Mouse (Mus musculus) c-Kit-positive CD71-positive TER-119-negative erythroid progenitor cells, embryonic 14.5 days (primary cell): ENCODE data around the gene Fam160b1.

Experiments
- DNase-seq: peaks from one replicate; pipeline ENCODE4 v3.0.0-alpha.2; 2013; ENCODE audit warnings: low read depth

Gene Fam160b1

DNA sequence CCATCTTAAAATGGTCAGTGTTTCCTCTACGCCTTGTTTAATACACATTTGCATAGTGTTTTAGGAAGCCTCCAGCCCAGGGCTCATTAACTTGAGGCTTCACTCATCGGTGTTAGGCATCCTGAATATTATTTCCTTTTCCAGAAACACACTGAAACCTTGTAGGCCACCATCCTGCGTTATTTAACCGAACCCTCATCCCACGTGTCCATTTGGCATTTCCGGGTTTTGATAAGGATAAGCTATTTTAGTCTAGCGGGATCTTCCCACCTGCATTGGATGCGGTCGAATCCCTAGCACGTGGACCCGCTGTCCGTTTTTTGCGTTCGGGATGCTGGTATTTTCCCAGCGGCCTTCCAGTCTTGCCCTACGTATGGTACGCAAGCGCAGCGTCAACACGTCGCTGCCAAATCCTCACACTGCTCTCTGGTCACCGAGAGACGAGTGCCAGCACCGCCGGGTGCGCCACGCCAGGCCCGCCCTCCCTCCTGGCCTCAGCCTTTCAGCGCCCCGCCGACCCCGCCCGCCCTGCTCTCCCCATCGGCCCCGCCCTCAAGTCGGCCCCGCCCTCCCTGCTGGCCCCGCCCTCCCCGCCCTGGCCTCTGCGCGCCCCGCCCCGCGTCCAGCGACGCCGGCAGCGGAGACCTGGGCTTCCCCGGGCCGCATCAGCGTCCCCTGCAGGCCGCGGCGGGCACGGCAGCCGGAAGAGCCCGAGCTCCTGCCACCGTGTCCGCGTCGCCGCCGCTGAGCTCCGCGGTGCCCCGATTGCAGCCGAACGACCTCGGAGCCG, at the start of gene Fam160b1:
Gene Fam160b1, plus strand, starts transcription at position 340 of the 790 bp plus-strand sequence.
- peak; percentile 84 for DNase-seq

DNA sequence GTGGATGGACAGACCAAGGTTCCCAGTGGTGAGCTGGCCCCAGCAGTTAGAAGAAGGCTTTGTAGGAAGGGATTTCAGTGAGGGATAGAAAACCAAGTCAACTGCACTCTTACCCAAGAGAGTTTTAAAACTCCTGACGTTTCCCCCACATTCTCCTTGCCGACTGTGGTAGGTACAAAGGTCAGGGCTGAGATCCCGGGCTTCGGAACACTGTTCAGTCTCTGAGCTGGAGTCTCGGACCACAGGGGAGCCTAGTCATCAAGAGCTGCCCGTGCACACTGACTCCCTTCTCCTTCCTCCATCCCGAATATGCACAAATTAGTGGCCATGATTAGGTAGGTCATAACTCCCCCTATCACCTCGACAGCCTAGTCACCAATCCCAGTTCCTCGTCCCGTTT, 47.3 kb upstream of the Fam160b1 start:
- DNase-seq: no peak

DNA sequence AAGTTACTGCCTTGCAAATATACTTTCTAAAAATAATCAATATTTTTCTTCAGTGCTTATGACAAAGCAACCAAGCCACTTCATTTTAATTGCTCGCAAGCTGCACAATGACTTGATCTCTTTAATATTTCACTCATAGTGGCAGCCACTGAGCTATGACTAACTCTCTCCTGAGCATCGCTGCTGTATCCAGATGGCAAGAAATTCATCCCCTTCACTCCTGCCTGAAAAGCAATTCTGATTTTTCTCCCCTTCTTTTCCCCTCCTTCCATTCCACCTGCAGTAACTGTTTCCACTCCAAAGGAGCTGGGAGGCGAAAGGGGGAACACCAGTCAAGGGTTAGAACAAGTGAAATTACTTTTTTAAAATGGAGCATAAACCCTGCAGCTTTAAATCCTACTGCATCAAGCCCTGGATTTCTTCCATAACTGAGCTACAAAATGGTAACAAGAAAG, 46.6 kb upstream of the Fam160b1 start:
- no peak for DNase-seq

DNA sequence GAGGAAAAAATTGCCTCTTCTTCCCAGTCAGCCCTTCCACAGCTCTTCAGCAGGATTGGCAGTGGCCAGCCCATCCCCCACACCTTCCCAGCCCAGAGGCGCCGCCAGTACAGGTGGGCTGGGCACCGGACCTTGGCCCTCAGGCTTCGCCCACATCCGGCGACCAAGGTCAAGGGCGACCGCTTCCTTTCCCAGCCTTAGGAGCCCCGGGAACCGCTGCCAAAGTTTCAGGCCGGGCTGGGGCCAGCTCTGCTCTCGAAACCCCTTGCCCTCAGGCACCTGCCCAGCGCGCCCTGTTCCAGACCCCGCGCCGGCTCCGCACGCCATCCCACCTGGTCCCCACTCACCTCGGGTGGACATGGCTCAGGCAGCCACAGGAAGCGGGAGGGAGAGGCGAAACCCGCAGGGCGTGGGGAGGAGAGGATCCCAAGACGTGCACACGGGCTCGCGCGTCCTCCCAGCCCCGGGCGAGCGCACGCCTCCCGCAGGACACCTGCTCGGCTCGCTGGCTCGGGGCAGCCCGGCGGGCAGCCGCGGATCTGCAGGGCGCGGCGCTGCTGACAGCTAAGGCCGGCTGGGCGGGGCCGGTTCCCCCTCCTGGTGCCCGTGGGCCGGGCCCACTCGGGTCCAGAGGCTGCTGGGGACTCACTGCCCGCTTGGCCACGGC, 46.0 kb upstream of the Fam160b1 start, which contains the start of gene Ablim1:
Gene Ablim1, minus strand, starts transcription at position 574 of the 667 bp plus-strand sequence.
- no peak for DNase-seq

DNA sequence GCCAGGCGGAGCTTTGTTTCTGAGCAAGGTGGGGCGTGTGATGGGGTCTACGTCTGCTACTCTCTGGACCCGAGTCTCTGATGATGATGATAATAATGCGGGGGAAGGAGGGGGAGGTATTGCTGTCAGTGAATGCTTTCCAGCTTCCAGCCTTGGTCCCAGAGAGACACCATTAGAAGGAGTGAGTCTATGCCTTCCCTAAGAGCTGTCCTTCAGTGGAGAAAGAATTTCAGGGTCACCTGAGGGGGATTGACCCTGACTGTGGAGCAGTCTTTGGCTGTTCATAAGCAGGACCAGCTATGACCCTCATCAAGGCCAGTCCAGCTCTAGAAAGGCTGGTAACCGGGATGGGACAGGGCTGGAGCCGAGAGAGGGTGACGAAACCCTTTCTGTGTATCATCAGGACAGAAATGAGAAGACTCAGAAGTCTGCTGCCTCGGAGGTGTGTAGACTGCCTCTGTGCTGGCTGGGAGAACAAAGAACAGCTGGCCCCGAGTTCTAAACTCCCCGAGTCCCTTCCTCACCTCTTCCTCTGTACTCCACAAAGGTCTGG, 45.4 kb upstream of the Fam160b1 start:
- no peak for DNase-seq

DNA sequence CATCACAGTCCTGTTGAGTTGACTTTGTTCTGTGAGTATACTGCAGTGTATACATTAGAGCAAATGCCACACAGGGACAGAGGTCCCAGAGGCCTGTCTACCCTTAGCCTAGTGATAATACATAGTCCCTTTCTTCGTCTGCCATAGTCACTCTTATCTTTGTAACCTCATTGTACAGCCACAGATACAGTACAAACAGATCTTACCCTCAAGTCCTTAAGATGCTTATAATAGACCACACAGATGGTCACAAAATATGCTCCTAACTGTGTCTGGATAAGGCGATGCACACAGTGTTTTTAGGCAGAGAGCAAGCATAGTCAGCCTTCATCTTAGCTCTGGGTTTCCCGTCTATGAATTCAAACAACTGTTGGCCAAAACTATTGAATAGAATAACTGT, 43.9 kb upstream of the Fam160b1 start:
- DNase-seq: no peak

DNA sequence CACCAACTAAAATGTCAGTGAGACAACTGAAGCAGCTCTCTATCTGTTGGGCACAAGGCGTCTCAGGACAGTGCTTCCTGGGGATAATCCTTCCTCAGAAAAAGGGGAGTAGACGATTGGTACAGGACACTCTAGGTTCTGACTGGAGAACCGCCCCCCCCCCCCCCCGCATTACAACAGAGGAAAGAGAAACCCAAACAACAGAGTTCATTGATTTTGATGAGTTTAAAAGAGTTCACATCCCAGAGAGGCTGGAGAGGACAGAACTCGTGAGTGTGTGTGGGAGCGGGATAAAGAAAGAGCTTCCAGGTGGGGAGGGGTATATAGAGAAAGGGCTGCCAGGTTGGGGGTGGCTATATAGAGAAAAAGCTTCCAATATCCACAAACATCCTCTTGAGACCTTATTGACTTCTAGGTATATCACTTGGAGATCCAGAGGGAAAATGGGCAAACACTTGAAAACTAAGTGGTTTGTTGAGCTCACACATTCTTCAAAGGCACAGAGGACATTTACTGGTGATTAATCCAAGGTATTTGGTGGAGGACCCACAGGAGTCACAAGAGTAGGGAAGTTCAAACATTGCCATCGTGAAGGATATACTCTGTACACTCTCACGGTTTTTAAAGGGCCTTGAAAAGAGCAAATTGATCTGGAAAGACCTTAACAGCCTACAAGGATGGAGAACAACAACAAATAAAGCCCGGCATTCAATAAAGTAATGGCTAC, 39.7 kb upstream of the Fam160b1 start:
- no peak for DNase-seq

DNA sequence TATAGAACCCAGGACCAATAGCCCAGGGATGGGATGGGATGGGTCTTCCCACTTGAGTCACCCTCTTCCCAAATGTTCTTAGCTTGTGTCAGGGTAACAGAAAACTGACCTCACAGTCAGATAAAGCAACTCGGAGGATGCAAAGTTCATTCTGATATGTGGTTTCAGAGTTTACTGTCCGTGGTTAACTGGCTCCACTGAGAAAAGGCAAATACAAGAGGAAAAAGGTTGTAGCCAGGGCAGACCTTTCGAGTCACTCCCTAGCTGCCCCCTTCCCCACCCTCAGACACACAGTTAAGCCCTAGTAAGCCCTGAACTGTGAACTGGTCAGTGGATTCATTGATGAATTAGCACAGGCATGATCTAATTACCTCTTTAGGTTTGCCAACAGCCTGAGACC, 38.6 kb upstream of the Fam160b1 start:
- no peak for DNase-seq

DNA sequence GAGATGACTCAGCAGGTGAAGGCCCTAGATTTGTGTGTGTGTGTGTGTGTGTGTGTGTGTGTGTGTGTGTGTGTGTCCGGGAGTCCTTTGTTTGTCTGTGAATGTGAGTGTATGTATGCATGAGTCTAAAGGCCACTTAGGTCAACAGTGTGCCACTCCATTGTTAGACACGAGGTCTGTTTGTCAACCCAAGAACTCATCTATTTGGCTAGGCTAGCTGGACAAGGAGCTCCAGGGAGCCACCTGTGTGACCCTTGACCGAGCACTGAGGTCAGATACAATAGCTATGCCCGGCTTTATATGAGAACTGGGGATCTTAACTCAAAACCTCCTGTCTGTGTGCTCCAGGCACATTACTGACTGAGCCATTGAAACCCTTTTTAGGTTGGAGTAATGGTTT, 38.0 kb upstream of the Fam160b1 start:
- DNase-seq: no peak

DNA sequence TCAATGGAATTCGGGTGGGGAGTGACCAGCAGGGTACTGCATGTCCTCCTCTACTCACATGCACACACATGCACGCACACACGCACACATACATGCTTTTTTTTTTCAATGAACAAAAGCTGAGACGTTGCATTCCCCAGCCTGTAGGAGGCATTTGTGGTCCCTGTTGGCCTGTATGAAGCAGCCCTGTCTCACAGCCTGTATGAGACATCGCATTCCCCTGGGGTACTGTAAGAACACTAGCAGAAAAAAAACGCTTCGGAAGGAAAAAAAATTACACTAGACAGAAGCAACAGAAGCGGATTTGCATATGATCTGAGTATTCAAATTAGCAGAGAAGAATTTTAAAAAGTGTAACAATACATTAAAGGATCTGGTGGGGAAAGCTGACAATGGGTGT, 37.4 kb upstream of the Fam160b1 start:
- no peak for DNase-seq

DNA sequence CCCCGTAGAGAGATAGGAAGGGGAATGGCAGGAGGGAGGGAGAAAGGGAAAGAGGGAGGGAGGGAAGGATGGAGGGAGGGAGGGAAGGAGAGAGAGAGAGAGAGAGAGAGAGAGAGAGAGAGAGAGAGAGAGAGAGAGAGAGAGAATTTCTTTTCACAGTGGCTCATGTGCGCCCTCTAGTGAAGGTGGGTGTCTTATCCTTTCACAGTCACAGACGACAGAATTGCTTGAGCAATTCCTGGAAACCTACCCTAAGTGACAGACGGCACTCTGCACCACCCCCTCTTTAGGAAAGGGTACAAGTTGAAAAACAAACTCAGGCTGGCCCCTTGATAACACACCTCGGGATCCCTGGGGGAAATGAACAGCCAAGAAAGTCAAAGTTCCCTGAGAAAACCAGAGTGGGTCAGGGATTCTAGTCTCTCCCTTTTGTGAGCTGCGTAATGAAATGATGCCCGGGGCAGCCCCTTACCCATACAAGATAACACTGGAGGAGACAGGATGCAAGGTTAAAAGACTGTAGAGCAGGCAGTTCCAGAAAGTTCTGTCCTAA, 34.7 kb upstream of the Fam160b1 start:
- peak; percentile 24 for DNase-seq

DNA sequence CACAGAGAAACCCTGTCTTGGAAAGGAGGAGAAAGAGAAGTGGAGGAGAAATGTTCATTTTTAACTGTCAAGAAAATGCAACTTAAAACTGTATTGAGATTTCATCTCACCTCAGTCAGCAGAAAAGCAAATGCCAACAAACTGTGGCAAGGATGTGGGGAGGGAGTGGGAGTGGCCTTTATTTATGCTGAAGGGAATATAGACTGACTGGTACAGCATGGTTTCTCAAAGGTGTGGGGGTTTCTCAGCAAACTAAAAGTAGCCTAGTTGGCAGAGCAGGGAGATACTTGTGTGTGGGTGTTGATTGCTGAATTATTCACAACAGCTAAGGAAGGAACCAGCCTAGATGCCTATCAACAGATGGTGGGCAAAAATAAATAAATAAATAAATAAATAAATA, 32.8 kb upstream of the Fam160b1 start:
- no peak for DNase-seq

DNA sequence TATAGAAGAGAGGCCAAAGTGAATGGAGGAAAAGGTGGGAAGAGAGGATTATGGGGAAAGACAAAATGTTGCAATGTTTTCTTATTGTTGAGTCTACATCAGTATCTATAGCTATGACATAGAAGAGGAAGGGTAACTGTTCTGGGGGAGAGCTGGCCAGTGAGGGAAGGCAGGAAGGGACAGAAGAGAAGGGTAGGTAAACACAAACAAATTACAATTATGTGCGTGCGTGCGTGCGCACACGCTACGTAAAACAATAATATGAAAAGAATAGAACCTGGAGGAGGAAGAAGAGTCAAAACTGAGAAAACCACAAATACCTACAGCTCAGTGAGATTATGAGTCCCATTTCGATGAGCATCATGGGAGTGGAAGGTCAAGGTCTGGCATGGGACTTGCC, 32.2 kb upstream of the Fam160b1 start:
- no peak for DNase-seq

DNA sequence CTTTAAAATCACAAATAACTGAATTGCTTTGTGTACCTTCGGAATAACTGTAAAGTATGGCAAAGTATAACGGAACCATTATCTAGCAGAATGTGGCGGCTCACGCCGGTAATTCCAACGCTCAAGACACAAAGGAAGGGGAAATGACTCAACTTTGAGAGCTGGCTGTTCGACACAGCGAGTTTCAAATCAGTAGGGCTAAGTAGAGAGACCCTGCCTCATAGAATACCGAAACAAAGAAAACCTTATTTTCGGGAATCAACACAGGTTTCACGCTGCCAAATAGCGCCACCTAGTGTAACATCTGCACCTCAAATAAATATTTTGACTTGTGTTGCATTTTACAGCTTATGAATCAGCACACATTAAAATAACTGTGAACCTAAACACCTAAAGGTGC, 31.7 kb upstream of the Fam160b1 start:
- DNase-seq: peak; percentile 30

DNA sequence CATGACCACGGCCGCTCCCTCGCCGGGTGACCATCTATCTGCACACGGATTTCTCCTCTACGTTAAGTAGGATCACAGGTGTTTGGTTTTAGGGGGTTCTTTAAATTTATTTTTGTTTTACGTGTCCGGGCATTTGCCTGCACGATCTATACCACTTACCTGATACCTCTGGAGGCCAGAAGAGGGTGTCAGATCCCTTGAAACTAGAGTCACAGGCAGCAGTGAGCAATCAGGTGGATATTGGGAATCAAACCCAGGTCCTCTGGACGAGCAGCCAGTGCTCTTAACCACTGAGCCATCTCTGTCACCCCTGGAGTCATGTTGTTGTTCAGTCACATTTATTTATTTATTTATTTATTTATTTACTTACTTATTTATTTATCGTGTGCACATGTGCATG, 30.2 kb upstream of the Fam160b1 start:
- DNase-seq: no peak

DNA sequence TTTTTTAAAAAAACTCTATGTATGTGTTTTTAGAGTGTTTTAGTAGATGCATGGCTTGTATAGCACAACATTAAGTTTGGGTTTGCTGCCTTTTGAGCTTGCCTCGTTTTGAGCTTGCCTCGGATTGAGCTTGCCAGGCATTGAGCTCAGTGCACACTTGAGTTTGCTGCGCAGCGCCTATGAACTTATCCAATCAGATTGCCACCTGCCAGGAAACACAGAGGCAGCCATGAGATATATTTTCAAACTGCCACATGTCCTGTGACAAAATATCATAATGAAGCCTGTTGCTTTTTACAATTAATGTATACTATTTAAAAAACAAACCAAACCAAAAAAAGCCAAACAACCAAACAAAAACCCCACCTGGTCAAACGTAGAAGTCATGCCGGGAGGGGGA, 29.2 kb upstream of the Fam160b1 start:
- no peak for DNase-seq

DNA sequence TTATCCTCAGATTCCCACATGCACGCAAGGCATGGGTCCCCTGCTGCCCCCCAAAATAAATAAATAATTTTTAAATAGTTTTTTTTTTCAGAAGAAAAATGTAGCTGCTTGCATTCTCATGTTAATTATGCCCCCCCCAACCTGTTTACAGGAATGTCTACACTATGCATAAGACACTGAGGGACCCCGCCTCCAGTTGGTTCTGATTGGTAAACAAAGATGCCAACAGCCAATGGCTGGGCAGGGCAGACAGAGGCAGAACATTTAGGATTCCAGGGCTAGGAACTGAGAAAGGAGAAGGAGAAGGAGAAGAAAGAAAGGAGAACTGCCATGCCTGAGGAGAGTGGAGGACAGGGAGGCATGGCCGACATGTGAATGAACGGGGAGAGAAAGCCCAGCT, 27.1 kb upstream of the Fam160b1 start:
- no peak for DNase-seq

DNA sequence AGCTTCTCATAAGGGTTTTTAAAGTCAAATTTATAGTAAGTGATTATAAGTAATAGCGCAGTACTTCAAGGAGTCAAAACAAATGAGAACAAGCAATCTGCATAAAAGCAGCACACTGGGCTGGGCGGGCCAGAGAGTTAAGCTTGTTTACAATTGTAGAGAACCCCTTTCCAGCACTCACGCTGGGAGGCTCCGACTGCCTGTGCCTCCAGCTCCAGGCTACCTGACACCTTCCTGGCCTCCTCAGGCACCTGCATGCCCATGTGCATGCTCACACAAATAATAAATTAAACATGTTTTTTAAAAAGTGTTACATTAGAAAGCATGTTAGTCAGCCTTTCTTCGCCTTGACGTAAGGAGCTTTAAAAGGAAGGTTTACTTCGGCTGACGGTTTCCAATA, 25.3 kb upstream of the Fam160b1 start:
- no peak for DNase-seq

DNA sequence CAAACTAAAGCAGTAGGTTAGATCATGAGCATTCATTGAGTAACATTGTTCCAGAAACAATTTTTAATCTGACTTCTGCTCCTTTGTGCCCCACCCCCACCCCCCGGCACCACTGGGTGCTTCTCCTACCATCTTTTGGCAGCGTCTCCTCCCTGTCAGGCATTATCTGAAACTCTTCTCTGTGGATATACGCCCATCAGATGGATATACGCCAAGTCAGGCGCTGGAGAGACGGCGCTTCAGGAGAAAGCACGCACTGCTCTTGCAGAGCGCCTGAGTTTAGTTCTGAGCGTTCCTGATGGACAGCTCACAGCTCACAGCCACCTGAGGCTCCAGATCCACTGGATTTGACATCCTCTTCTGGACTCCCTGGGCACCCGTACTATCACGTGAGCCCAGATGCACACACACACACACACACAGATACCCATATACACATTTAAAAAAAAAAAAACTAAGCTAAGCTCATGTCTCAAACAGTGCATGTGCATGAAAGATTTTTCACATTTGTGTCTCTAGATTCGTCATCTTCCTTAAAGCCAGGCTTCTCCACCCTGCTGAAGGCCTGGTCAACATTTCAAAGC, 21.1 kb upstream of the Fam160b1 start:
- no peak for DNase-seq

DNA sequence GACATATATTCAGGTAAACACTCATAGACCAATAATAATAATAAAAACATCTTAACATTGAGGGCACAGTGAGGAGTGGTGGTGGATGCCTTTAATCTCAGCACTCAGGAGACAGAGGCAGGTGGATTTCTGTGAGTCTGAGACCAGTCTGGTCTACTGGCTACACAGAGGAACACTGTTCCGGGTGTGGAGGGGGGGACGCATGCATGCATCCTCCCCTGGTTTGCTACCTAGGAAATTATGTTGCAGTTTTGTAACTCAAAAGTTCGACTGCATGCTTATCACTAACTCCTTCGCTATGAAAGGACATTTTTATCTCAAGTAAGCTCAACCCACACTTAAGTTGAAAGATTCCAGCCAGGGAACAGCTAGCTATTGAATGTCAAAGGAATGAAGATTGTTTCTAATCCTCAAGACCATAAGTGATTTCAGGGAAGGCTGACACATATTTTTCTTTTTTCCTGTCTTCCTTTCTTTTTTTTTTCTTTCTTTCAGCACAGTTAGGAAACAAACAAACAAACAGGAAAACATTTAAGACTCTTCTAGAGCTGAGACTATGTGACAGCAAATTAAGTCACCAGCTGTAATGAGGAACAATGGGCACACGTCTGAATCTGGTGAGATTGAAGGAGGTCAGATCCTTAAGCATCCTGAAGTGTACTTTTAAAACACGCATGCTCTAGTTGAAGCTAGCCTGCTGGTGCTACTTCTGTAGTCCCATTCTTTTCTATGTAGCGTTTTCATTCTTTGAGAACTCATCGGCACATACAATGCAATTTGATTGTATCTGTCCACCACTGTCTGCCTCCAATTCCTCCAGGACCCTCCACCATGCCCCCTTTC, 19.4 kb upstream of the Fam160b1 start:
- DNase-seq: no peak

DNA sequence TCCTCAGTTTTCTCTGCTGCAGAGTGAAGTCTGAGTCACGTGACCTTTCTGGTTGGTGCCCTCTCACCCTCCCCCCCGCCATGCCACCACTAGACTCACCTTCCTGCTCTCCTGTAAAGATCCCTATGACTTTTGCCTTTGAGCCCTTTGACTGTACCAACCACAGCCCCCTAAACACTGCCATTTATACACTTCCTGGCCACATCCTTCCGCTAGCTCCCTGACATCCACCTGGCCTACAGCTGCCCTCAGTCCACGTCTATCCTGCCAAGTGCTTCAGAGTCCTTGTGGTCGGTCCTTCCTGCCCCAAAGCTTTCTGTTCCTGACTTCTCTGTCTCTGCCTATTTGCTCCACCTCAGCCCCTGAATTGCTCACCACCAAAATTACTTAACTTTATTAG, 16.6 kb upstream of the Fam160b1 start:
- no peak for DNase-seq
